Mouse (Mus musculus) hindbrain, embryonic 12.5 days (tissue): ENCODE measurements around the gene Dnajc15. TPM values are rescaled to one million over a fixed set of nuclear protein-coding genes. Genes with fewer than 3 reads are reported as not detected.
A peak's percentile ranks its signal among the peaks of the same experiment; 100 is the strongest.

Experiments
- ATAC-seq: fragments of 200-750 bp; cut with Nextera tagmentation; 2 replicates; pipeline ENCODE4 v1.8.0; 2017; ENCODE audit warnings: moderate TSS enrichment; ENCODE audit not compliant: low FRiP score
- H3K27ac ChIP-seq: fragments of 300-500 bp; sonication (generic); 2 replicates; pipeline ENCODE4 v1.5.1; 2016; ENCODE audit warnings: mild to moderate bottlenecking
- H3K27me3 ChIP-seq: fragments of 300-500 bp; sonication (generic); 2 replicates; pipeline ENCODE4 v1.6.1; 2016; ENCODE audit warnings: mild to moderate bottlenecking
- H3K36me3 ChIP-seq: fragments of 300-500 bp; sonication (generic); 2 replicates; pipeline ENCODE4 v1.6.1; 2016; ENCODE audit warnings: mild to moderate bottlenecking
- H3K4me1 ChIP-seq: fragments of 300-500 bp; sonication (generic); 2 replicates; pipeline ENCODE4 v1.6.1; 2016
- H3K4me2 ChIP-seq: fragments of 300-500 bp; sonication (generic); replicated peaks from 2 replicates; pipeline ENCODE4 v1.6.1; 2016; ENCODE audit warnings: mild to moderate bottlenecking
- H3K4me3 ChIP-seq: fragments of 300-500 bp; sonication (generic); 2 replicates; pipeline ENCODE4 v1.5.1; 2016; ENCODE audit warnings: mild to moderate bottlenecking
- H3K9ac ChIP-seq: fragments of 300-500 bp; sonication (generic); 2 replicates; pipeline ENCODE4 v1.6.1; 2016; ENCODE audit warnings: mild to moderate bottlenecking, moderate library complexity
- H3K9me3 ChIP-seq: fragments of 300-500 bp; sonication (generic); replicated peaks from 2 replicates; pipeline ENCODE4 v1.6.1; 2016; ENCODE audit warnings: mild to moderate bottlenecking
- whole genome bisulfite sequencing: fragments of 180-500 bp; shearing (Covaris S2); methylation state at CpG from one replicate; pipeline ENCODE4 v1.1.7; 2016; 5-methylcytosine and 5-hydroxymethylcytosine counted together
- polyA plus RNA-seq: library from polyadenylated mRNA; unstranded; fragments of >200 nt; fragmentation: Nextera tagmentation; extraction: Ambion mirVana; gene quantifications from 2 replicates; pipeline ENCODE4 v1.2.1, GENCODE M21; 2016

The Dnajc15 gene
- polyA plus RNA-seq, 1 experiment from 2014 or later: 75.4 TPM

DNA sequence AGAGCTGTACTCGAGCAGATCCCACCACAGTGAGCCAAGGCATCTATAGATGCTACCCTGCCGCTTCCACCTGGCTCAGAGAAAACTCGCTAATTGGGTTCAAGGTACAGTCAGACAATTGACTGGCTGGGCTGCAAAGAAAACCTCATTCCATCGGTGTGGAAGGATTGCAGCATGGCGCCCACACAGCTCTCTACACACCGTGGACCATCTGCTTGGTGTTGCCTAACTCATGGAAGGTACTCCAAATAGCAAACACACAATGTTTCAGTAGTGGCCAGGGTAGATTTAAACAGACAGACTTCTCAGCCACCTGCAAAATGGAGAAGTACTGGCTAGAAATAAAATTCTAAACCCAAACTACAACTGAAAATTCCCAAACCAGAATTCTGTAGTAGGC is 57.4 kb downstream of the Dnajc15 start:
- no peak overlapping the region for H3K9ac ChIP-seq
- no peak for ATAC-seq
- no peak overlapping the region for H3K27ac ChIP-seq
- no peaks in the 10 kb centered on the region for H3K27me3 ChIP-seq
- no peaks in the 10 kb centered on the region for H3K36me3 ChIP-seq
- no peak overlapping the region for H3K4me2 ChIP-seq
- no peaks in the 10 kb centered on the region for H3K4me1 ChIP-seq
- 95% methylated on average over 6 of the region's 6 CpGs for WGBS
- no peak overlapping the region for H3K4me3 ChIP-seq
- H3K9me3 ChIP-seq: no peaks in the 10 kb centered on the region

GRCm38 (mm10) chr14:77814935-77815334 is 60.0 kb downstream of the Dnajc15 start:
- no peaks in the 10 kb centered on the region for H3K27me3 ChIP-seq
- H3K4me1 ChIP-seq: no peaks in the 10 kb centered on the region
- no peak overlapping the region for H3K4me2 ChIP-seq
- H3K9me3 ChIP-seq: no peaks in the 10 kb centered on the region
- WGBS: 58% methylated on average over 4 of the region's 4 CpGs
- no peaks in the 10 kb centered on the region for H3K36me3 ChIP-seq
- no peak overlapping the region for H3K27ac ChIP-seq
- H3K9ac ChIP-seq: no peak overlapping the region
- ATAC-seq: no peak
- H3K4me3 ChIP-seq: no peak overlapping the region

DNA sequence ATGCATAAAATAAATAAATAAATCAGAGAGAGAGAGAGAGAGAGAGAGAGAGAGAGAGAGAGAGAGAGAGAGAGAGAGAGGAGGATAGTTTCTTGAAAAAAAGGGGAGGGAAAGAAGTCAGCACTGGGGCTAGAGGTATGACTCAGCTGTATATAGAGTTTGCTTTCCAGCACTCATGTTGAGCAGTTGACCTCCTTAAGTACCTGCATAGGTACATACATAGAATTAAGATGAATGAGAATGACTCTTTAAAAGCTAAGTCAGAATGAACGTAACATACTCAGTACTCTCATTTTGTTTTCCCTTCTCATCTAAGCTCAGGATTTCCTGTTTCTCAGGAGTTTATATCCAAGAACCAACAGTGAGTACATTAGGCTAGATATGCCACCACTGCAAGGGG is 62.0 kb downstream of the Dnajc15 start:
- no peak for ATAC-seq
- no peaks in the 10 kb centered on the region for H3K27me3 ChIP-seq
- no peak overlapping the region for H3K4me3 ChIP-seq
- no peaks in the 10 kb centered on the region for H3K4me1 ChIP-seq
- H3K9me3 ChIP-seq: no peaks in the 10 kb centered on the region
- H3K9ac ChIP-seq: no peak overlapping the region
- no peak overlapping the region for H3K27ac ChIP-seq
- no peaks in the 10 kb centered on the region for H3K36me3 ChIP-seq
- no peak overlapping the region for H3K4me2 ChIP-seq
- WGBS: 96% methylated on average over 1 of the region's 1 CpGs

- Histone ChIP-seq H3K4me3 (no peak overlapping the region), H3K4me1 (no peaks in the 10 kb centered on the region), H3K4me2 (no peak overlapping the region), H3K36me3 (no peaks in the 10 kb centered on the region), H3K27ac (no peak overlapping the region), H3K9me3 (no peaks in the 10 kb centered on the region), H3K27me3 (no peaks in the 10 kb centered on the region), H3K9ac (no peak overlapping the region)
- 84% methylated on average over 5 of the region's 5 CpGs for WGBS
- no peak for ATAC-seq
Observed at GRCm38 (mm10) chr14:77811466-77811865, 63.5 kb downstream of the Dnajc15 start.

DNA sequence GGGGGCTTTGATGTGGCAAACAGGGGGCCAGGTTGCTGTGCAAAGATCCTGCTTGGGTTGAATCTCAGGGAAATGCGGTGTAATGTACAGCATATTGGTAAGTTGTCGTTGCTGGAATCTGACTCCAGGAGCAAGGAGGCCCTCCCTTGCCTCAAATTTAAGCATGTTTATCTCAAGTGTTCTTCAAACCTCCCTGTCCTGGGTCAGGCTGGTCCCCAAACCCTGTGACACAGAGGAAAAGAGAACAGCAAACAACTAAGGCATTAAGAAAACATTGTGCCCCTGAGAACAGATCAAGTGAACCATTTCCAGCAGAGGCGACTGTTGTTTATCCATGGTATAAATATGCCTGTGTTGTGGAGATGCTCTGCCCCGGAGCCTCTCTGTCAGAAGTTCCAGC is 67.1 kb downstream of the Dnajc15 start:
- Histone ChIP-seq H3K9me3 (no peaks in the 10 kb centered on the region), H3K4me3 (no peak overlapping the region), H3K27me3 (no peaks in the 10 kb centered on the region), H3K4me2 (no peak overlapping the region), H3K27ac (no peak overlapping the region), H3K4me1 (peaks cover 8% of the 10 kb centered on the region), H3K9ac (no peak overlapping the region), H3K36me3 (no peaks in the 10 kb centered on the region)
- no peak for ATAC-seq
- WGBS: 83% methylated on average over 4 of the region's 4 CpGs

- H3K4me1 ChIP-seq: peaks cover 23% of the 10 kb centered on the region
- ATAC-seq: no peak
- H3K4me2 ChIP-seq: no peak overlapping the region
- no peak overlapping the region for H3K9ac ChIP-seq
- H3K27ac ChIP-seq: no peak overlapping the region
- H3K36me3 ChIP-seq: no peaks in the 10 kb centered on the region
- WGBS: 86% methylated on average over 5 of the region's 5 CpGs
- H3K27me3 ChIP-seq: no peaks in the 10 kb centered on the region
- H3K4me3 ChIP-seq: no peak overlapping the region
- no peaks in the 10 kb centered on the region for H3K9me3 ChIP-seq
Observed at GRCm38 (mm10) chr14:77806345-77806744, 68.6 kb downstream of the Dnajc15 start.

GRCm38 (mm10) chr14:77802268-77802630 is 72.7 kb downstream of the Dnajc15 start:
- Histone ChIP-seq H3K9me3 (no peaks in the 10 kb centered on the region), H3K36me3 (no peaks in the 10 kb centered on the region), H3K27ac (peak overlapping the region; percentile 67), H3K4me3 (no peak overlapping the region), H3K4me1 (peaks cover 33% of the 10 kb centered on the region), H3K27me3 (no peaks in the 10 kb centered on the region), H3K4me2 (no peak overlapping the region), H3K9ac (no peak overlapping the region)
- 39% methylated on average over 5 of the region's 5 CpGs for WGBS
- ATAC-seq: peak; percentile 31; the same call in 1 of the 2 replicates

GRCm38 (mm10) chr14:77801571-77802267 is 73.2 kb downstream of the Dnajc15 start:
- Histone ChIP-seq H3K9me3 (no peaks in the 10 kb centered on the region), H3K27ac (peak overlapping the region; percentile 67)

DNA sequence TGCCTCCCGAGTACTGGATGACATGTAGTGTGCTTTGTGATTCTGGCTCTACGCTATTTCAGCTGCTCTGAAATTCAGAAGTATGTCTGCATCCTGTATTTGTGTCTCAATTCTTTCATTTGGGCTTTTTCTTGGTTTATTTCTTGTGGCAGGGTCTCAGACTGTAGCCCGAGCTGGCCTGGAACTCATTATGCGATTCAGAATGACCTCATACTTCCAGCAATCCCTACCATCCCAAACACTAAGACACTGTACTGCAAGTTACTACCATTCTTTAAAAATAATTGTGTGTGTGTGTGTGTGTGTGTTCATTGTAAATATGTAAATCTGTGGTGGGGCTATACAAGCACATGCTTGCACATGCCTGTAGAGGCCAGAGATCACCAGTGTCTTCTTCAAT is 78.4 kb downstream of the Dnajc15 start:
- WGBS: 83% methylated on average over 4 of the region's 4 CpGs
- peaks cover 11% of the 10 kb centered on the region for H3K4me1 ChIP-seq
- H3K27ac ChIP-seq: no peak overlapping the region
- no peak for ATAC-seq
- H3K9ac ChIP-seq: no peak overlapping the region
- H3K36me3 ChIP-seq: no peaks in the 10 kb centered on the region
- no peak overlapping the region for H3K4me2 ChIP-seq
- H3K4me3 ChIP-seq: no peak overlapping the region
- H3K9me3 ChIP-seq: no peaks in the 10 kb centered on the region
- H3K27me3 ChIP-seq: no peaks in the 10 kb centered on the region

More at GRCm38 (mm10) chr14:77801571-77802267, 73.2 kb downstream of the Dnajc15 start:
- no peaks in the 10 kb centered on the region for H3K36me3 ChIP-seq
- no peak overlapping the region for H3K4me3 ChIP-seq
- H3K4me1 ChIP-seq: peaks cover 33% of the 10 kb centered on the region
- ATAC-seq: peak; percentile 50
- WGBS: 68% methylated on average over 17 of the region's 17 CpGs
- no peaks in the 10 kb centered on the region for H3K27me3 ChIP-seq
- H3K4me2 ChIP-seq: no peak overlapping the region
- H3K9ac ChIP-seq: no peak overlapping the region

- H3K4me2 ChIP-seq: no peak overlapping the region
- WGBS: 90% methylated on average over 5 of the region's 5 CpGs
- H3K27me3 ChIP-seq: no peaks in the 10 kb centered on the region
- no peaks in the 10 kb centered on the region for H3K9me3 ChIP-seq
- H3K9ac ChIP-seq: no peak overlapping the region
- H3K36me3 ChIP-seq: no peaks in the 10 kb centered on the region
- H3K27ac ChIP-seq: no peak overlapping the region
- ATAC-seq: no peak
- 0 out of 2 replicates have a peak, but pooled peaks cover under 1% of the 10 kb centered on the region for H3K4me1 ChIP-seq
- no peak overlapping the region for H3K4me3 ChIP-seq
Observed at GRCm38 (mm10) chr14:77795240-77795639, 79.7 kb downstream of the Dnajc15 start.

GRCm38 (mm10) chr14:77794285-77794949 is 80.5 kb downstream of the Dnajc15 start:
- Histone ChIP-seq H3K27ac (no peak overlapping the region), H3K9me3 (no peaks in the 10 kb centered on the region), H3K36me3 (no peaks in the 10 kb centered on the region), H3K9ac (no peak overlapping the region), H3K4me1 (no peaks in the 10 kb centered on the region), H3K4me3 (no peak overlapping the region), H3K27me3 (no peaks in the 10 kb centered on the region), H3K4me2 (no peak overlapping the region)
- 66% methylated on average over 7 of the region's 7 CpGs for WGBS
- ATAC-seq: no peak

DNA sequence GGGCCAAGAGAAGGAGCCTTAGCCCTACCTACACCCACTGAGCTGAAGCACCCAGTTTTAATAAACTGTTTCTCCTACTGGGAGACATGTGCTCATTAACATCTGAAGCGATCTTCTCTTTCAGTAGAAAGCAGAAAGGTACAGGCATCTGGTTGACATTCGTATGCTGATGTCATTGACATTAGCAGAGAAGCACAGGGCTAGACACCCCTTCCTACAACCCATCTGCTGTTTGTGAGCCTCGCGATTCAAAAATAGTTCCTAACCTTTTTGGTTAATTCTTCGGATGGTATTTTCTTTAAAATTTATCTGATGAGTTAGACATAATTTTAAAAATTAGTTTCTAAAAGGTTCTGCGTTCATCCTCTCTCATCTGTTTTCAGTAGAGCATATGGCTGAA is 81.9 kb downstream of the Dnajc15 start:
- Histone ChIP-seq H3K4me3 (no peak overlapping the region), H3K4me2 (no peak overlapping the region), H3K27me3 (no peaks in the 10 kb centered on the region; the same call in 1 of the 2 replicates), H3K9me3 (no peaks in the 10 kb centered on the region), H3K27ac (no peak overlapping the region), H3K4me1 (no peaks in the 10 kb centered on the region), H3K9ac (no peak overlapping the region), H3K36me3 (no peaks in the 10 kb centered on the region)
- no peak for ATAC-seq
- WGBS: 93% methylated on average over 6 of the region's 6 CpGs

DNA sequence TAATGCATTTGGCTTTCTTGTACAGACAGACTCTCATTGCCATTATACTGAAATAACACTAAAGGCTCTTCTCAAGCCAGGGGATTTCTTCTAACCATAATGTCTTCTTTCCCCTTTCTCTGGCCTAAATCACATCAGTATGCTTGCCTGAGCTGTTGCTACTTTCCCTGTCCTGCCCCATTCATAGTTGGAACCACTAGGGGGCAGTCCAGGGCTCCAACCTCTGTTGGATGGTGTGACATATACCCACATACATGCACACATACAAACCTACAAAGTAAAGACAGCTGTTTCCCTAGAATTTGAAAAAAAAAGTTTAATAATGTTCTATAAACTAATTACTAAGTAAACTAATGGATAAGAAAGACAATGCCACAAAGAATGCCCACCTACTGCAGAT is 91.7 kb downstream of the Dnajc15 start:
- H3K27me3 ChIP-seq: no peaks in the 10 kb centered on the region; the same call in 1 of the 2 replicates
- no peaks in the 10 kb centered on the region for H3K36me3 ChIP-seq

More for the DNA sequence above, 91.7 kb downstream of the Dnajc15 start:
- Histone ChIP-seq H3K9me3 (peaks cover 3% of the 10 kb centered on the region; the same call in 1 of the 2 replicates), H3K4me1 (no peaks in the 10 kb centered on the region), H3K9ac (no peak overlapping the region), H3K4me3 (no peak overlapping the region), H3K27ac (no peak overlapping the region), H3K4me2 (no peak overlapping the region)
- no peak for ATAC-seq
